Mouse (Mus musculus) cerebellum, postnatal 4 days (tissue): ENCODE data around the gene 4930558K02Rik.

Experiments
- DNase-seq, 2 experiments: peaks; one replicate each; pipeline ENCODE4 v3.0.0; 2022; ENCODE audit warnings: low spot score in 2 of 2, mixed read lengths in 1 of 2

Gene 4930558K02Rik

DNA sequence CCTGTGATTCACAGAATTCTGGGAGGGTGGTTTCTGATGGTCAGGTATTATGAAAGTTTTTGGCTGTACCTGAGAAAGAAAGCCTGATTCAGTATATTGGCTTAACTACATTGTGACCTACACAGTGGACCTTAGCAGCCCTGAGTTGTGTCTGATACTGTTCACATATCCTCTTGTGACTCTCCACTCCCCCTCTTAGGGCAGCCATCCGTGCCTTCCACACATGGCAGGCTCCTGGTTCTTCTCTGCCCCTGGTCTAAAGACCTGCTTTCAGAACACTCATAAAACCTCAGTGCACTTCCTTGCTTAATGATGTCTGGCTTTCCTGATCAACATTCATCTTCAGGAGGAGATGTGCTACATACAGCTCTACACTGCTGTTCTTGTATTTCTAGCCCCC lies 26.8 kb downstream of the 4930558K02Rik start:
- DNase-seq, result no peak

- no peak for DNase-seq
These were observed 28.2 kb downstream of the 4930558K02Rik start for GRCm38 (mm10) chr1:161951009-161951779.

GRCm38 (mm10) chr1:161942082-161942481 lies 37.4 kb downstream of the 4930558K02Rik start:
- DNase-seq, result no peak

DNA sequence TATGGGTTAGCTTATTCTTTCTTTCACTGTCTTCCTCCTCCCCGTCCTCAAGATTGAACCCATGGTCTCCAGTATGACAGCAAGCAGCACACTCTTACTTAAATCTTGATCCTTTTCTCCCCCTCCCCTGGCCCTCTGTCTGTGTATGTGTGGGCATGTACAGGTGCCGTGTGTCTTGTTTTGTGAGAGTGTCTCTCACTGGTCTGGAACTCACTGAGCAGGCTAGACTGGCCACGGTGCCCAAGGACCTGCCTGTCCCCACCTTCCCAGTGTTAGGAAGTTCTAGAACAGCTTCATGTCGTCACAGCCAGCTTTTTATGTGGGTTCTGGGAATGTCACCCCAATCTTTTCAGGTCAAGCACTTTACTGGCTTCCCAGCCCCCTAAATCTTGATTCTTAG lies 47.1 kb downstream of the 4930558K02Rik start:
- no peak for DNase-seq

DNA sequence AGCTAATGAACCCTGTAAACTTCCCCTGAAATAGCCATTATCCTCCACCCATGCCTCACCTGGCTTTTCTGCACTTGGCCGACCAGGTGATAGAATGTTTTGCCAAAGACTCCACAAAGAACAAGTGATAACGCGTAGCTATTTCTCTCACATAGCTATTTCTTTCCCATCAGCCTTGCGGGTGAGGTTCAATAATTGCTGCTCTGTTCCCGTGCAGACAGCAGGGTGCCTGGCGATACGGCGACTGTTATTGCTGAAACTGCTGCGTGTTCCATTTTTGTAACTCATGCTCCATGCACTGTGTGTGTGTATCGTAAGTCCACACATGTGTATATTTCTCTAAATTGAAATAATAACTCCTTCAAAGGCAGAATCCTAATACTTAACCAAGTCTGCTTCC lies 47.6 kb downstream of the 4930558K02Rik start:
- no peak for DNase-seq

GRCm38 (mm10) chr1:161931313-161931712 lies 48.1 kb downstream of the 4930558K02Rik start:
- DNase-seq, result no peak

- DNase-seq, result no peak
These were observed 51.5 kb downstream of the 4930558K02Rik start for GRCm38 (mm10) chr1:161927976-161928375.

DNA sequence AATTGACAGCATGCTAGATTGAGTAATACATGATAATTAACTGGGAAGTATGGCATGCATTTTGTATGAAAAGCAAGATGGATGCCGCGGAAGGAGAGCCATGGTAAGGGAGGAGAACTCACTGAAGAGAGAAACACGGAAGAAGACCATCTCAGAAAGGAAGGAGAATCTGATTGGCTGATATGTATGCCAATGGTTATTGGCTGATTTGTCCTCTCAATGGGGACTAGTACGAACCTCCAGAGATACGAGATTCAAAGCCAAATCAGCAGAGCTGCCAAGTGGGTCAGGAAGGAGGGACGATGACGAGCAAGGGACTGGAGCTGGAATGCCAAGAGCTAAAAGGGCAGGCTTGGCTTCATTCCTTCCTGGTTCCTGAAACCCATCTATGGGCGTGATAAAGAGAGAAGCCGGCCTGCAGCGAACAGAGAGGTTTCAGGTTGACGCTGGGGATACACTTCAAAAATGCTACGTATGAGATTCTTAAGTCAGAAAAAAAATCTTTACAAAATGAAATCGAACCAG lies 54.1 kb downstream of the 4930558K02Rik start:
- DNase-seq, result no peak

DNA sequence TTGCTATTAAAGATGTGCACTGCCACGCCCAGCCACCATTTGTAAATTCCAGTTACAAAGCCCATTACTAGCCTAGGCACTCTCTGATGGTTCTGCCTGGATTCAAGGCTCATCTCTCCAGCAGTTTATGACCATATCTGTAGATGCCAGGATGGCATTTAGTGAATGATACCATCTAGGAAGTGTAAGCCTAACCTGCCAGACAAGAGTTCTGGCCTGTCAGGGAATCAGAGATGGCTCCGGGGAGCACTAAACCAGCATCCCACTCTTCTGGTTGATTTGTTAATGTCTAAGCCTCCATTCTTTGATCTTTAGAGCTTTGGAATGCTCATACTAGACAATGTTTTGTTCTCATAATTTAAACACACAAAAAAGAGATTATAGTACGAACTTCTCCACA lies 55.1 kb downstream of the 4930558K02Rik start:
- no peak for DNase-seq

GRCm38 (mm10) chr1:161921928-161922327 lies 57.5 kb downstream of the 4930558K02Rik start:
- DNase-seq, result no peak

- no peak for DNase-seq
These were observed 58.7 kb downstream of the 4930558K02Rik start for GRCm38 (mm10) chr1:161920475-161921454.

GRCm38 (mm10) chr1:161919594-161919993 lies 59.8 kb downstream of the 4930558K02Rik start:
- DNase-seq, result no peak

DNA sequence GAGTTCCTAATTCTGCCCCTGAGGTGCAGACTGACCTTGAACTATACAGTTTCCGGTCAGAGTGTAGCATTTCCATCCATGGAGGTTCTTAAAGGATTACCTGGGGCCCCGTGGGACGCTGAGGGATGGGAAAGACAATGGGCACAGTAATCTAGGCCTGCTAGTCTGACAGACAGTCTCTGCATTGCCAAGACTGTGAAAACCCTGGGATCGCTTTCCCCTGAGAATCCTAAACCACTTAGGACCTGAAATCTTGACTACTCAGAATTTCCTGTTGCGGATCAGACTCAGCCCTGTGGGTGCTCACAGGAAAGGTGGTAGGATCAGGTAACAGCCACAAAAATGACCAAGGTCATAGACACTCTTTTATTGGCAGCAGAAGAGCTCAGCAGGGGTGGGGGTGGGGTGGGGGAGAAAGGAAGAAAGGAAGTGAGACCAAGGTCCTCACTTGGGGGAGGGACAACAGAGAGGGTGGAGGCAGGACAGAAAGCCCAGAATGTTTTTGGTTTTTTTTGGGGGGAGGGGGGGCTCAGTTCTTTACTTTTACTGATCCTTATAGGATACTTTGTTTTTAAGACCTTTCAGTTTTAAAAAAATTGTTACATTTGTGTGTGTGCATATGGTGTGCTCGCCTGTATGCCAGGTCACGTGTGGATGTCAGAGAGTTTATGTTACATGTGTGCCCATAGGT lies 60.6 kb downstream of the 4930558K02Rik start:
- DNase-seq, result no peak

- DNase-seq, result no peak
These were observed 61.4 kb downstream of the 4930558K02Rik start for GRCm38 (mm10) chr1:161917940-161918484.

DNA sequence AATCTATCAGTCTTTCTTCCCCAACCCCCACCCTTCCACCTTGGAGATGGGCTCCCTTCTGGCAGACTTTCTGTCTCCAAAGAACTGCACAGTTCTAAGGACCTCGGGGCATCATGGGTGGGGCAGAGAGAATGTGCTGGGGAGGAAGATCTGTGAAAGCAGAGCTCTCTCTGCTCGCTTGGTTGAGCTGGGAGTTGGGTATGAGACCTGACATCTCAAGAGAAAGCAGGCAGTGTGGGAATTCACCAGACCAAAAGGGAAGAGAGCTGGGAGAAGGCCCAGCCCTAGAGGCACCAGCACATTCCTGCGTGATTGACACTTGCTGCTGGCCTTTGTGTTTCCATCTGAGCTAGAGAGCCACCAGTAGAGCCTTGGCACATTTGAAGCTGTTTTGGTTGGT lies 63.4 kb downstream of the 4930558K02Rik start:
- no peak for DNase-seq

- no peak for DNase-seq
These were observed 65.8 kb downstream of the 4930558K02Rik start for GRCm38 (mm10) chr1:161913648-161913984.

- no peak for DNase-seq
These were observed 66.3 kb downstream of the 4930558K02Rik start for GRCm38 (mm10) chr1:161912940-161913647.

DNA sequence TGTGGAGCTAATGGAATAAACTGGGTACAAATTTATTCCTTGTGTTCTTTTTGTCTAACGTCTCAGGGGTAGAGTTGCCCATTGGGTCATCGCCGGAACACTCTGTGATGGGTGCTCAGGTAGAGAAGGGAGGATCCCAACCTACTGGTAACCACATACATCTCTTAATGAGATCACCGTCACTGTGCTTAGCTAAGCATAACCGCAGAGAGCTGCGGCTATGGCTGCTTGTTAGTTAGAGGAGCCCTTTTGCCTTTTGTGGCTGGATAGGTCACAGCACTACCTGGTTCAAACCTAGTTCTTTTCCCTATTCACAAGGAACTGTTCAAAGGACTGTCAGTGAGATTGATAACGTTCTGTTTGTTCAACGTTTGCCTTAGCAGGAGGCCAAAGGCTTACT lies 70.4 kb downstream of the 4930558K02Rik start:
- DNase-seq, result no peak

GRCm38 (mm10) chr1:161907795-161908457 lies 71.5 kb downstream of the 4930558K02Rik start:
- DNase-seq, result no peak

GRCm38 (mm10) chr1:161907111-161907510 lies 72.3 kb downstream of the 4930558K02Rik start:
- DNase-seq, result no peak
